Mouse (Mus musculus): ENCODE results near the gene Dgkz.

DNA sequence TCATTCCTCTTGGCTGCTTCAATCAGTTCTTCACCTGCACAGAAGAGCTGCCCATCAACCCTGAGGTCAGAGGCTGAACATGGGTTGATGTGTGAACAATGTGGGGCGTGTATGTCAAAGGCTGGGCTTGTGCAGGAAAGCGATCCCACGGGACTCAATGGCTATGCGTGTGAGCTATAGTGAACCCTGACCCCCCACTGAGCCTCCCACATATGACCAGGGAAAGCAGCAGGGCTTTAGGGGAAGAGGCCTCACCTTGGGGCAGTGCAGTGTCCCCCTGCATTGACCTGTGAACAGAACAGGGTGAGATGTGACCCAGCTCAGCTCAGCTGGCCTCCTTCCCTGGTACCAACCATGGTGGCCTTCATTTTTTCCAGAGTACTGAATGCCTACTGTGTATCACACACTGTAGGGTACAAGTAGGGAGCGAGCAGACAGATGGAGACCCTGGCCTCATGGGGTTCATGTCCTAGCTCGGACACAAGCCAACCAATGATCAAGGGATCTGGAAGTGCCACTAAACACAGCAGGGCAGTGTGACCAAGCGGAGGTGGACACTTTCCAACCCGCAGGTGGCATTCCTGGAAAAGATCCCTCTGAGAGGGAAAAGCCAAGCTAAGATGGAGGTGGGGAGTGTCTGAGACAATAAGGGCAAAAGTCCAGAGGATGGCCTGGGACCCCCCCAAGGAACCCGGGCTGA lies 40.7 kb downstream of the Dgkz start:
- no peak for TF ChIP-seq CTCF (IDR thresholded peaks at IDR 0.05; ENCODE audit: control insufficient read depth, insufficient read depth, insufficient read length)
- TF ChIP-seq MAX (IDR thresholded peaks at IDR 0.05): no peak

Data from C2C12 (cell line).